Mouse (Mus musculus) embryonic fibroblast, embryonic 13.5 days (primary cell): ENCODE measurements around the gene Hunk. TPM values are rescaled to one million over a fixed set of nuclear protein-coding genes. Genes with fewer than 3 reads are reported as not detected.

Experiments
- H3K27ac ChIP-seq: 2 replicates; pipeline ENCODE4 v1.5.1; 2012; ENCODE audit warnings: low read length, control low read depth, inconsistent platforms; ENCODE audit not compliant: insufficient read depth
- H3K4me1 ChIP-seq: 2 replicates; pipeline ENCODE4 v1.6.1; 2011; ENCODE audit warnings: low read length; ENCODE audit not compliant: control insufficient read depth, insufficient read depth
- H3K4me3 ChIP-seq: 2 replicates; pipeline ENCODE4 v1.5.1; 2011; ENCODE audit warnings: mild to moderate bottlenecking, control low read depth, low read length; ENCODE audit not compliant: insufficient read depth
- CTCF ChIP-seq: IDR thresholded peaks from 2 replicates; pipeline ENCODE4 v1.5.1; 2011; ENCODE audit warnings: mild to moderate bottlenecking, control low read depth, low read length, moderate library complexity, borderline replicate concordance; ENCODE audit not compliant: insufficient read depth
- POLR2A ChIP-seq: IDR thresholded peaks from 2 replicates; pipeline ENCODE4 v1.6.1; 2011; ENCODE audit warnings: low read depth, mild to moderate bottlenecking, control low read depth, low read length, moderate library complexity
- polyA plus RNA-seq: library from polyadenylated mRNA; stranded (reverse); fragments of >200 nt; gene quantifications from 2 replicates; pipeline ENCODE4 v1.2.4, GENCODE M21; 2011; ENCODE audit warnings: low read depth; ENCODE audit not compliant: missing spikeins, insufficient read length

Hunk gene
- polyA plus RNA-seq, 1 experiment = 8.2 TPM

DNA sequence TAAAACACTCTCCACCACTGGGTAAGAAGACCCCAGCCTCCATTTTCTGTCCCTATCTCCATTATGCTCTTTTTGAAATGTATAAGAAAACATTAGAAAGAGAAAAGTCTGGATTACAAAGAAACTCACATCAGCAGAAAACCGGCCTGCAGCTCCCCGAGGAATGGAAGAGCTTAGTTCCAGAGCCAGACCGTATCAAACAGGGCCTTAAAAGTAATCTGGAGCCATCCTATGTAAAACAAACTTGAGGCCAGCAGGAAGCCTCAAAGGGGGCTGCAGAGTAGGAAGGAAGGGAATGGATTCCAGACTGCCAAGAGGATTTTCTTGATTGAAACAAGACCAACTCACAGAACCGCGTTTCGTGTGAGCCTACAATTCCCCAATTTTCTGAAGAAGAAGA is 22.9 kb upstream of the Hunk start:
- no peak overlapping the region for H3K27ac ChIP-seq
- no peaks in the 10 kb centered on the region for H3K4me1 ChIP-seq
- H3K4me3 ChIP-seq = no peak overlapping the region
- no peak for TF ChIP-seq POLR2A
- no peak for TF ChIP-seq CTCF

DNA sequence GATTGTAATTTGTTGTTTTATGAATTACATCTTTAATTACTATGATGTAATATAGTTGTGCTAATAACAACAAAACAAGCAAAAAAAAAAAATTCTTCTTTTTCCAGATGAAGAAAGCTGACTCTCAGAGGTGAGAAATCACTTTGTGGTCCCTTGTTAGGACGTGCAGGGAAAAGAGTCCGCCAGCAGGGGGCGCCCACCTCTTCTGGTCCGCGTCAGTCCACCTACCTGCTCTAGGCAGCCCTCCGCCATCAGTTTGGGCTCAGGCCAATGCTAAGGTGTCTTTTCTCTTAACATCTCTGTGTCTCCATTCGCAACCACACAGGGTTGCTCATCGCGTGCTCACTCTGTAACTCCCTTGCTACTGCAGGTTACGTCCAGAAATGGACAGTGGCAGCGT is 5.9 kb upstream of the Hunk start:
- Histone ChIP-seq H3K27ac (no peak overlapping the region), H3K4me3 (no peak overlapping the region), H3K4me1 (no peaks in the 10 kb centered on the region)
- TF ChIP-seq CTCF (peak; percentile 72), POLR2A (no peak)

DNA sequence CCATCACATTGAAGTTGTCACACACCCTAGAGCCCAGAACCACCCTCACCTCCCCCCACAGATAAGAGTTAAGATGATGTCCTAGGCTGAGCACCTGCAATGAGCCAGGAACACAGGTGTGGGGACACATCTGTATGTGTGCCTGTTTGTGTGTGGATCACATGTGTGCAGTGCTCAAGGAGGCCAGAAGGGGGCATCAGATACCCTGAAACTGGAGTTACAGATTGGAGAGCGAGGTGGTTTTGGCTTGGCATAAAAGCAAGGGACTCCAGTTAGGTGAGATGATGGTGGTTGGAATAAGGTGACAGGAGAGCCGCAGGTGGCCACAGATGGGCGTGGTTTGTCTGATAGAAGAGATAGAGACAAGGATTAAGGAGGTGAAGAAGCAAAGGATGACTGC is 4.2 kb upstream of the Hunk start:
- Histone ChIP-seq H3K4me3 (no peak overlapping the region), H3K27ac (no peak overlapping the region), H3K4me1 (no peaks in the 10 kb centered on the region)
- TF ChIP-seq CTCF = no peak
- TF ChIP-seq POLR2A = no peak

DNA sequence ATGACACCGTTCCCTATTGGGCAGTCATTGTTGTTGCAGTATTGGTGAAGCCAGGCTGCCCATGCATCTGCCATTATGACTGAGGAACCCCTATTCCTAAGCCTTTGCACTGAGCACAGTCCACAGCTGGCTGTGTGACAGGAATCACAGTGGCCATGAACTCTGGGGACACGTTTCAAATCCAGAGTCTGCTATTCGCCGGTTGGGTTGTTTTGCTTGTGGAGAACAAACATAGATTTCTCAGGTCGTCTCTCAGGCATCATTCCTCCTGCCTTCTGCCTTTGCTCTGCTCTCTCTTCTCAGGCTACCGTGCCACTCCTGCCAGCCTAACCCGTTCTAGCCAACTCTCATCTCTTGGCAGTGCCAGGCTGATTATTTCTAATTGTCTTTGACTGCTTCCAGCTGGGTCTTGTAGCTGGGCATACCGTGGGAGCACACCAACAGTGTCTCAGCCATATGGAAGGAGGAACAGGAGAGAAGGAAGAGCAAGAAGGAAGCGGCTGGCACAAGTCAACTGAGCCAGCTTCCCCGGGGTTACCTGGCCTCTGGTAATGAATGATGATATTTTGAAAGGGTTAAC is 3.0 kb upstream of the Hunk start:
- H3K27ac ChIP-seq = no peak overlapping the region
- no peaks in the 10 kb centered on the region for H3K4me1 ChIP-seq
- no peak for TF ChIP-seq POLR2A
- no peak overlapping the region for H3K4me3 ChIP-seq

DNA sequence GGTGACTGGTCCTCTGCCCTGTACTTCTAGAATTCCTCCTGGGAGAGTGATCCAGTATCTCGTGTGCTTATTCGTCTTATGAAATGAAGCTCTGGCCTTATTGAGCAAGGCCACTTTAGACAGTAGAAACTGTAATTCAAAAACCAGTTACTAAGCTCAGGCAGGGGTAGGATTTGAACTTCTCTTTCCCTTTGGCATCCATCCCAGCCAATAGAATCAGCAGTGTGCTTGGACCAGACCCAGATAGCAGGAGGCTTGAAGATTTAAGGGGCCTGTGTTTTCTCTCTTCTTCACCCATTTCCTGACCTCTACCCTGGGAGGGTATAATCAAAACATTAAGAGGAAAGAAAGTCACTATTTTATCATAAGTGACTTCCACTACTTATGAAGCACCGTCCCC is 1.8 kb upstream of the Hunk start:
- no peak overlapping the region for H3K4me3 ChIP-seq
- H3K4me1 ChIP-seq = no peaks in the 10 kb centered on the region
- H3K27ac ChIP-seq = no peak overlapping the region
- TF ChIP-seq POLR2A (no peak), CTCF (no peak)

DNA sequence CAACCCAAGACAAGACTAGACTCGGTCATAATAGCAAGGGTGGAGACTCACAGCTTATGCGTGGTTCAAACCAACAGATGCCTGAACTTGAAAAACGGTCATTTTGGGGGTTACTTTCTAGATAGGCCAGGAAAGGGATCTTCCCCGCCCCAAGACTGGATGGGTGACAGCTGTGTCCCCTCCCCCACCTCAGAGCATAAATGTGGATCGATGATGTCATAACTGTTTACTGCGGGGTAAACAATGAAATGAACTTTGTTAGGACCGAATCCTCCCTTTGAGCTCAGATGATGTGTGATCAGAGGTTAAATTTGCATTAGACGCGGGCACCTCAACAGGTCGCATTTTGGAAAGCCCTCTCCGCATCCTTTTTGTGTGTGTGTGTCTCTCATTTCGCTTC is 967 bp upstream of the Hunk start:
- Histone ChIP-seq H3K27ac (no peak overlapping the region), H3K4me3 (no peak overlapping the region), H3K4me1 (no peaks in the 10 kb centered on the region)
- TF ChIP-seq POLR2A (no peak), CTCF (no peak)

DNA sequence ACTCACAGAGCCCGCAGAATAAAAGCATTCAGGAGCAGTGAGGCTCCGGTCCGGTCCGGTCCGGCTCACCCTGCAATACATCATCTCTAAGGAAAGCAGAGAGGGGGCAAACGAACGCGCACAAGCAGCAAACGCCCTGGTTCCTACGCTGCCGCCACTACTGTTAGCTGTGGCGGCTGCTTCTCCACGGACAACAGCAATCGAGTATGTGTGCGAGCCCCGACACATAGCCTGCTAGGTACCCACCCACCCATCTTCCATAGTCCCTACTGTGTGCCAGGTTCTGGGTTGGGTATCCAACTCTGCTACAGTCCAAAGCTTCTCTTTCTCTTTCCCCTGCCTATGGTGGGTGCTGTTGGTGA is 506 bp upstream of the Hunk start:
- no peak for TF ChIP-seq POLR2A
- Histone ChIP-seq H3K4me1 (no peaks in the 10 kb centered on the region), H3K4me3 (peak overlapping the region; percentile 57), H3K27ac (no peak overlapping the region)

DNA sequence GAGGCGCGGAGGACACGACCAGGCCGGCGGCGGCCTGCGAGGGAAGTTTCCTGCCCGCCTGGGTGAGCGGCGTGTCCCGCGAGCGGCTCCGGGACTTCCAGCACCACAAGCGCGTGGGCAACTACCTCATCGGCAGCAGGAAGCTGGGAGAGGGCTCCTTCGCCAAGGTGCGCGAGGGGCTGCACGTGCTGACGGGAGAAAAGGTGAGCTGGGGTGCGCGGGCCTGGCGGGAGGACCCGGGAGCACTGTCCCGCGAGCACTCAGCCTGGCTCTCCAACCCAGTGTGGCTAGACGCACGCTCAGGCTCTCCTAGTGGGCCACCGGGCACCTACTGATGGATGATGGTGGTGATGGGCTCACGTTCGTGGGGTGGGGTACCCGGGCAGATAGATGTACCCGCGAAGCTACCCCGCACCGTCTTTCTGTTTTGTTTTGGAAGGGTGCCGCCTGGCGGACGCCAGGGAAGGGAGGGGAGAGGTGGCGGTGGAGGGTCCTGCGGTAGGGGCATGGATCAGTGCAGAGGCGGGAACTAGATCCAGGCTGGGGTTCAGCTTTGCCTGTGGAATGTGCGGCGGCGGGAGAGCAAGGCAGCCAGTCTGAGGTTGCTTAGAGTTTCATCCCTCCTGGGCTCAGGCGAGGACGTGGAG is 824 bp downstream of the Hunk start:
- H3K27ac ChIP-seq = no peak overlapping the region
- no peaks in the 10 kb centered on the region for H3K4me1 ChIP-seq
- TF ChIP-seq CTCF (0 out of 2 replicates have a peak, but pooled peaks have one; percentile 23), POLR2A (no peak)
- peak overlapping the region; percentile 57 for H3K4me3 ChIP-seq

DNA sequence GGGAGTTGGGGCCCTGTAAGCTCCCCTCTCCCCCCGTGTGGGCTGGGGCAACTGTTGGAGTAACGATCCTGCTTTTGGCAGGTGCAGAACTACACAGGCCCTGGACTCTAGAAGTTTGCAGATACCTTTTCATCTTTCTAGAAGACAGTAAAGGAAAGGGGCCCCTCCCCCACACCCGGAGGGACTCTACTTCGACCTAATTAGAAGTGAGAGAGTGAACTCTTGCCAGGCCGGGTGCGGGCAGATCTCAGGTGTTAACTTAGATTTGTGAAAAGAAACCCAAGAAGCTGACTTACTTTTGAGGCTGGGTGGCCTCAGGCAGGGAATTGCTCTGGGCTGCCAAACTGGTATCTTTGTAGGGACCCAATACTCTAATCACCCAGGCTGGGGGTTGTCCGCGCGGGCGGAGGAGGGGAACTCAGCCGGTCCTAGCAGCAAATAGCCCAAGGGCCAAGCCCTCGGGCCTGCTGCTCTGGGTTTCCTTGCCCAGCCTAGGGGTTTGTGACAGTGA is 1.4 kb downstream of the Hunk start:
- TF ChIP-seq POLR2A = no peak
- no peak for TF ChIP-seq CTCF
- peak overlapping the region; percentile 57 for H3K4me3 ChIP-seq
- H3K4me1 ChIP-seq = no peaks in the 10 kb centered on the region
- H3K27ac ChIP-seq = no peak overlapping the region

DNA sequence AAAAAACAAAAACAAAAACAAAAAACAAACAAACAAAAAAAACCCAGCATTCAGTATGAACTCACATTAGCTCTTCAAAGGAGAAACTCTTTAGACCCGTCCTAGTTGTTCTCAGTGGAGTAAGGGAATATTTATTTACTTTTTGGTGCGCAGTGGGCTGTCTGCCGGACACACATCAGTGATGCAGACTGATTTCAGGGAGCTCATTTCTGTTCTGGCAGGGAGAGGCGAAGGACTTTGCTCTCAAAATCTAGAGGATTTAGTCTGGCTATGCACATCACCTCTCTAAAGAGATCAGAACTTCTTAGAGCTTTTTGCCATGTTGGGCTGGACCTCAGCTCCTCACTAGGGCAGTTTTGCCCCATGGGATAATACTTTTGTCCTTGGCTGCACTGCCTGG is 2.1 kb downstream of the Hunk start:
- Histone ChIP-seq H3K4me3 (no peak overlapping the region), H3K27ac (no peak overlapping the region), H3K4me1 (no peaks in the 10 kb centered on the region)
- TF ChIP-seq CTCF = no peak
- TF ChIP-seq POLR2A = no peak

DNA sequence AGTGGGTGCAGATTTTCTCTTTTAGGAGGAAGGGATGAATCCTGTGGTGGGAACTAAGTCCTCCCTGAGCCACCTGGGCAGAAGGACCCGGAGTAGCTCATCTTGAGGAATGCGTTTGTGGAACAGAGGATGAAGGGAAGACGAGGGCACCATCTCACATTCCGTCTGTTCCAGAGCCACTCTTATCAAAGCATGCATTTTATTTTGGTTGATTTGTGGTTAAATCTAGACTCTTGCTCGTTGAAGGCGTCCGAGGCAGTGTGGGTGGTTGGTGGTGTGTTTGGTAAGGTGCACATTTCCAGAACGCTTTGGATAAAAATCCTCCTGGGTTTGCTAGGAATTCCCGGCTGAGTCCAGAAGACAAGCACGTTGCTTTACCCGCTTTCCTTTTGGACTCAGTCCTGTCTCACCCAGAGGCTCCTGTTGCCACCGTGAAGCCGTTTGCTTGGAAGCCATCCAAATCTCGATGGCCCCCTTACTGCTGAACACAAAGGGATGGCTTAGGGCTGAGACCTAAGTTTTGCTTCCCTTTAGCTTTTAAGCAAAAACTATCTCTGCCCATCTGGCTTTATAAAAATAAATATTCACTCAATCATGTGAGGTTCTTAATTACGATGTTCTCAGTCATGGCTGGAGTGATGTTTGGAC is 3.4 kb downstream of the Hunk start:
- H3K27ac ChIP-seq = no peak overlapping the region
- TF ChIP-seq POLR2A = no peak
- TF ChIP-seq CTCF = no peak
- no peak overlapping the region for H3K4me3 ChIP-seq
- H3K4me1 ChIP-seq = peaks cover 3% of the 10 kb centered on the region; the same call in 1 of the 2 replicates
